Mouse (Mus musculus): ENCODE measurements around the gene Edn2.

GRCm38 (mm10) chr4:120180535-120180934, 19.5 kb downstream of the Edn2 start:
- TF ChIP-seq CTCF (IDR thresholded peaks at IDR 0.05; ENCODE audit: low read depth), result no peak
- no peak for TF ChIP-seq EP300 (IDR thresholded peaks at IDR 0.05; ENCODE audit: low read depth)

Data from heart, postnatal 0 days (tissue).